Mouse (Mus musculus) left cerebral cortex, postnatal 36 days (tissue): ENCODE measurements around the gene Zfp953. TPM values are rescaled to one million over a fixed set of nuclear protein-coding genes. Genes with fewer than 3 reads are reported as not detected.
"Not testable (repeated sequence)": the region's sequence is repeated elsewhere in the genome, so short reads cannot be mapped to it uniquely, and the experiment has no call there.

Experiments used
- DNase-seq, 2 experiments: peaks; one replicate each; pipeline ENCODE4 v3.0.0; 2021 to 2022; ENCODE audit warnings: low spot score in 2 of 2, mixed read lengths in 1 of 2
- intact Hi-C: fragments of 180-260 bp; cut with DNase I; formaldehyde crosslinking; loops from one replicate; pipeline ENCODE4 v1.15.1; 2025
- total RNA-seq, 2 experiments: library from RNA; stranded (reverse); gene quantifications; 2 replicates each; pipeline ENCODE4 v1.2.3; 2021

The Zfp953 gene
- under 1 TPM; 0.91 to 1.00 TPM for total RNA-seq

DNA sequence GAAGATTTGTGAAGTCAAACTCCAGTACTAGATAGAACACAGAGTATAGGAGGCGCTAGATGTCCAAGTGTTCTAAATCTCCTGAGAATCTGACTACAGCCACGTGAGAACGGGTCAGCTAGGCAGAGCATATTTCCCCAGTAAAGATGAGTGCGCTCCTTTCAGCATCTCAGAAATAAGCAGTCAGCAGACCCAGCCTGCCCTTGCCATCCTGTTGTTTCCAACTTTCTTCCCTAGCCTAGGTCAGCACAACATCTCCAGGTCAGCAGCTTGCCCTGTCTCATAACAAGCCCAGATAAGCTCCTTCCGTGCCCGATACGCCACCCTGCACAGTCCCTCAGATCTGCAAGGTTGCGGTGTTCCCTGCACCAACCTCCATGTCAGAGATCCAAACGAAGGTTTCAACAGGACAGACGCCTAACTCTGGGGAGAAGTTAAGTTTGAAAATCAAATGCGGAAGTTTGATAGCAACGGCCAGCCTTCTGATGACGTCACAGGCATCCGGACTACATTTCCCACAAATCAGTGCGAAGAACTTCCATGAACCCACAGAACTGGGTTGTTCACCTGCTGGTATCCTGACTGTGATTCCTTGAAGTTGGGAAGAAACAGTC is at the start of gene Zfp953, which contains the start of gene Gm28044:
Gene Zfp953, minus strand, starts transcription at position 475 of the 614 bp plus-strand sequence.
Gene Gm28044, minus strand, starts transcription at position 406 of the 614 bp plus-strand sequence.
- intact Hi-C loops: no loop called here

DNA sequence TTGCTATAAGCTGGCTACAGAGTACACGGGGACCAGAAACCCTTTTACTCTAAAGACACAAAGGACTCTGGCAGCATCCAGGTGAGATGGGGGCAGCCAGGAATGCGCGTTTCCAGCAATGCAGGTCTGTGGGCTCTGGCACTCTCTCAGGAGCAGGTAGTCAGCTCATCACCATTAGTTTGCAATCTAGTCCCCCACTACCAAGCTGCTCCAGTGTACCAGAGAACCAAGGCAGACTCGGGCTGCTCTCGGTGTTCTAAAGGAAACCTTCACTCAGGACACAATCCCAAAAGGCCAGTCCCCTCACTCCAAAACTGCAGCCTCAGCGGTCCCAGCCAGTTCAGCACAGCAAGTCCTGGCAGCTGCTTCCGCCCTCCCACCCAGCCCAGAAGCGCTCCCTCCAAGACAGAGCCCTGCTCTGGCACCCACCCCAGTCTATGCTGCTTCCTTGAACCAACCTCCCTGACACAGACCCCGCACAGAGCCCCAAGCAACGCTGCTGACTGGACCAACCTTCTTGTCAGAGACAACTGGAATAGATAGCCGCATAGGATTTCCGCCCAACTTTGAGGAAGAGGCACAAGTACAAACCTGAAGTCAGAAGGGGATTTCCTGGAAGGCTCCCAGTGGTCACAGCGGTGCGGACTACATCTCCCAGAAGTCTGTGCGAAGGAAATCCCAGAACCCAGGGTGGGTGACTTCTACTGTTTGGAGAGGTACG is 38.9 kb upstream of the Zfp953 start, which contains the start of gene Zfp429:
Gene Zfp429, minus strand, starts transcription at position 637 of the 721 bp plus-strand sequence.
- intact Hi-C loops: not testable (repeated sequence)
- DNase-seq: peak; percentile 69 to 75

More for the DNA sequence above, at the start of gene Zfp953, which contains the start of gene Gm28044:
- peak; percentile 81 to 88 for DNase-seq

DNA sequence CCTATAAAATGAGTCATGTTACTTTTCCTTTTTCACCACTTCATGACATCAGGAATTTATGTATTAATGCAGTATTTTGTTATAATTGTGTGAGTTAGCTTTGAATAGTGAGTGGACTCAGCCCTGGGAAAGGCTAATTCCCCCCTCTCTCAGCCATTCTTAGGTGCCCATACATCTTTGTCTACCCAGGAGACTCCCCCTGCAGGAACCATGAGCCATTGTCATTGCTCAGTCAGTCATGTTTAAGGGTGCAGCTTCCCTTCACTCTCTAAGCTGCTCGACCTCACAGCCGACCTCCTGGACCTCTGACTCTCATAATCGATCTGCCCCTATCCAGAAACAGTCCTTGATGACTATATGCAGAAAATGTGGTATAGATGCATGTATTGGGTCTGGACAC is 15.8 kb upstream of the Zfp953 start:
- DNase-seq, intact Hi-C loops: not testable (repeated sequence)

DNA sequence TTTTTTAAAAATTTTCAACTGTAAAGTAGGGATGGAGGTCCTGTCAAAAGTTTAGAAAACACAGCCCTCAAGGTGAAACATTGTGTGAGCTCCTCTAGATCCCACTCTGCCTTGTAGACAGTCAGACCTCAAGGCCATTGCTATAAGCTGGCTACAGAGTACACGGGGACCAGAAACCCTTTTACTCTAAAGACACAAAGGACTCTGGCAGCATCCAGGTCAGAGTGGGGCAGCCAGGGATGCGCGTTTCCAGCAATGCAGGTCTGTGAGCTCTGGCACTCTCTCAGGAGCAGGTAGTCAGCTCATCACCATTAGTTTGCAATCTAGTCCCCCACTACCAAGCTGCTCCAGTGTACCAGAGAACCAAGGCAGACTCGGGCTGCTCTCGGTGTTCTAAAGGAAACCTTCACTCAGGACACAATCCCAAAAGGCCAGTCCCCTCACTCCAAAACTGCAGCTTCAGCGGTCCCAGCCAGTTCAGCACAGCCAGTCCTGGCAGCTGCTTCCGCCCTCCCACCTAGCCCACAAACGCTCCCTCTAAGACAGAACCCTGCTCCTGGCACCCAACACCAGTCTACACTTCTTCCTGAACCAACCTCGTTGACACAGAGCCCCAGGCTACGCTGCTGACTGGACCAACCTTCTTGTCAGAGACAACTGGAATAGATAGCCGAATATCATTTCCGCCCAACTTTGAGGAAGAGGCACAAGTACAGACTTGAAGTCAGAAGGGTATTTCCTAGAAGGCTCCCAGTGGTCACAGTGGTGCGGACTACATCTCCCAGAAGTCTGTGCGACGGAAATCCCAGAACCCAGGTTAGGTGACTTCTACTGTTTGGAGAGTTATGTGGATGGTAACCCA is 14.9 kb upstream of the Zfp953 start, which contains the start of the genes Gm28041 and Zfp456:
Gene Gm28041, minus strand, starts transcription at position 684 of the 862 bp plus-strand sequence.
Gene Zfp456, minus strand, starts transcription at position 761 of the 862 bp plus-strand sequence.
- intact Hi-C loops: not testable (repeated sequence)
- DNase-seq: peak; percentile 52 to 56

DNA sequence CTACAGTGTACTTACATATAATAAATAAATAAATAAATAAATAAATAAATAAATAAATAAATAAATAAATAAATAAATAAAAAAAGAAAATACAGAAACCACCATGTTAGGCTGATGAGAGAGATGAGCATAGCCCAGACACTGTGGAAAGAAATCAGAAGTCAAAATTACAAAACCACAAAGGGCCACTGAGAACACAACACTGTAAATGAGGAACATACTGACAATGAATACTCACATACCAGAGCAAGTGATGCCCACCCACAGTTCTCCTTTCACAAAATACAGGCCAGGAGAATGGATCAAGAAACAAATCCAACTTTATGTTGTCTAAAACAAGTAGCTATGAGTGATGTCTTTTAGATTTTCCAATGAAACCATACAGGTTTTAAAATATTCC is 8.6 kb downstream of the Zfp953 start:
- DNase-seq: no peak
- intact Hi-C loops: no loop called here

DNA sequence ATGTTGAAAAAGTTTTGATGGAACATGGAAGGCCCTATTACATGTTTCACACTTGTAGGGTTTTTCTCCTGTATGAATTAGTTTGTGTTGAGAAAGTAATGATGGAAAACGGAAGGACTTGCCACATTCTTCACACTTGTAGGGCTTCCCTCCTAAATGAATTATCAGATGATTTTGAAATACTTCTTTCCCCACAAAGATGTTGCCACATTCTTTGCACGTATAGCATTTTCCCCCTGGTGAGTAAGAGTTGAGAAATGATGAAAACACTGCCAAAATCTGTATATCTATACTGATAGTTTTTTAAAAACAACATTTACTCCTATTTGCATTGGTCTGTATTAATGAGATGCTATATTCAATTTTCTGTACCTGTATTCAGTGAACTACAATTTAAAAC is 17.0 kb downstream of the Zfp953 start:
- intact Hi-C loops: no loop called here
- DNase-seq: no peak

DNA sequence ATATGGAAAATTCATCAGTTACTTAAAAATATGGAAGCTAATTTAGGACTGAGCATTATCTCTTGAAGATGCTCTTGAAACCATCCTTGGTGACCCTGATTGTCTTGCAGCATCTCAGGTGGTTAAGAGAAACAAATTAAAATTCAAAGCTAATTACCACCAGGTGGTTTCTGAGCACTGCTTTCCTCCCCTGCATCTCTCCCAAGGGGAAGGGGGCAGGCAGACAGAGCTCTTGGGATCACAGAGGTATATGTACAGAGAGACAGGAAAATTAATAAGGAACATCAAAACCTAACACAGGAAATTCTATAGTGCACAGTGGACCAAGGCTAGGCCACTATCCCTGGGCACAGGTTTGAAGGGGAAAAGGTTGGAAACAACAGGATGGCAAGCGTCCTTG is 27.5 kb downstream of the Zfp953 start:
- DNase-seq: no peak
- intact Hi-C loops: loop anchor here (2.0 kb wide), 1 partner anchor 26 kb away; the partner anchor contains the start of gene Zfp457

DNA sequence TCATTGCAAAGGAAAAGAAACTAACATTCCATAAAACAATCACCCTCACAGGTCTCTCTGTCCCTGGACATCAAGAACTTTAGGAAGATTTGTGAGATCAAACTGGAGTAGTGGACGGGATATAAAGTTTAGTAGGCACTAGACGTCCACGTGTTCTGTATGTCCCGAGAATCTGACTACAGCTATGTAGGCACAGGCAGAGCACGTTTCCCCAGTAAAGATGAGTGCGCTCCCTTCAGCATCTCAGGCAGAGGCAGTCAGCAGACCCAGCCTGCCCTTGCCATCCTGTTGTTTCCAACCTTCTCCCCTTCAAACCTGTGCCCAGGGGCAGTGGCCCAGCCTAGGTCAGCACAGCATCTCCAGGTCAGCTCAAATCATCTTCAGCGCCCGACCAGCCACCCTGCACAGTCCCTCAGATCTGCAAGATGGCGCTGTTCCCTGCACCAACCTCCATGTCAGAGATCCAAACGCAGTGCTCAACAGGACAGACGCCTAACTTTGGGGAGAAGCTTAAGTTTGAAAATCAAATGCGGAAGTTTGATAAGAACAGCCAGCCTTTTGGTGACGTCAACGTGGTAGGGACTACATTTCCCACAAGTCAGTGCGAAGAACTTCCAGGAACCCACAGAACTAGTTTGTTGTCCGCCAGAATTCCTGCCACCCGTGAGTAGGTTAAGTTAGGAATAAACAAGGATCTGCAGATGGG is 28.2 kb downstream of the Zfp953 start, which contains the start of gene Zfp595:
Gene Zfp595, minus strand, starts transcription at position 552 of the 706 bp plus-strand sequence.
- peak; percentile 69 to 81 for DNase-seq
- intact Hi-C loops: loop anchor here (2.0 kb wide), 1 partner anchor 25 kb away; the partner anchor contains the start of gene Zfp457

DNA sequence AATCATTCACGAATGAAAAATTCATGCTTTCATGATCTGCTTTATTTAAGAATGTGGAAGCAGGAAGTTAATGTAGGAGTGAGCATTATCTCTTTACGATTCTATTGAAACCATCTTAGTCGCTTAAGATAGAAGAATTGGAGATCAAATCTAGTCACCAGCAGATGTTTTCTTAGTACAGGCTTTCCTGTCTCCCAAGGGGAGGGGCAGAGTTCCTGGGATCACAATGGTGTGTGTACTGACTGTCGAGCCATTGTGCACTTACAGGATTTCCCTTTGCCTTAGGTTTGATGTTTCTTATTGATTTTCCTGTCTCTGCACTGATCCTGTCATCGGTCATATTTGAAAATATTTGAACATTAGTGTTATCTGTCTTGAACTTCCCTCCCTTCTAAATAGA is 53.7 kb downstream of the Zfp953 start:
- intact Hi-C loops: loop anchor here (2.0 to 5.0 kb wide), 2 partner anchors 26 to 39 kb away; partner anchors contain the start of gene Zfp595
- no peak for DNase-seq

DNA sequence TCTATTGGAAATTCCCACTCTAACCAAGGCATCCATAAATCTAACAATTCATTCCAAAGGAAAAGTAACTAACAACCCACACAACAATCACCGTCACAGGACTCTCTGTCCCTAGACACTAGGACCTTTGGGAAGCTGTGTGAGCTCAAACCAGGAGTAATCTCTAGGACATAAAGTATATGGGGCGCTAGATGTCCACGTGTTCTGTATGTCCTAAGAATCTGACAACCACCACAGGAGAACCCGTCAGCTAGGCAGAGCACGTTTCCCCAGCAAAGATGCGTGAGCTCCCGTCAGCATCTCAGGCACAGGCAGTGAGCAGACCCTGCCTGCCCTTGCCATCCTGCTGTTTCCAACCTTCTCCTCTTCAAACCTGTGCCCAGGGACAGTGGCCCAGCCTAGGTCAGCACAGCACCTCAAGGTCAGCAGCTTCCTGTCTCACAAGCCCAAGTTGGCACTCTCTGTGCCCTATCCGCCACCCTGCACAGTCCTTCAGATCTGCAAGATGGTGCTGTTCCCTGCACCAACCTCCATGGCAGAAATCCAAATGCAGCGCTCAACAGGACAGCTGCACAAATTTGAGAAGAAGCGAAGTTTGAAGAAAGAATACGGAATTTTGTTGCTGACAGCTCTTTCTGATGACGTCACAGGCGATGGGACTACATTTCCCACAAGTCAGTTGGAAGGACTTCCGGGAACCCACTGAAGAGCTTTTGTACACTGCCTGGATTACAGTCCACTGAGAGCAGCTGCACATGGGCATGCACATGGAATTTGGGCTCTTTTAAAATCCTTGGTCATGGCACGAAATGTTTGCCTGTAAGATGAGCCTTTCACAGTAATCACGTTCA is 54.4 kb downstream of the Zfp953 start, which contains the start of gene Zfp457:
Gene Zfp457, minus strand, starts transcription at position 664 of the 851 bp plus-strand sequence.
- intact Hi-C loops: loop anchor here (2.0 to 5.0 kb wide), 2 partner anchors 27 to 39 kb away; partner anchors contain the start of gene Zfp595
- DNase-seq: peak; percentile 88 to 91

Other genes with a start within 250 kb of the Zfp953 start
- gene Rslcan18, start 244.3 kb downstream of the Zfp953 start, total RNA-seq: under 1 TPM; 0.16 to 0.35 TPM
- 10 to 100 TPM in 1 of 2 experiments, 1 to 10 TPM in 1; 7.5 to 10.4 TPM for gene Zfp759, start 238.9 kb downstream of the Zfp953 start, total RNA-seq
- gene Rsl1, start 187.4 kb downstream of the Zfp953 start, total RNA-seq: 1 to 10 TPM; 4.8 to 6.5 TPM
- gene Zfp455, start 166.1 kb downstream of the Zfp953 start, total RNA-seq: 1 to 10 TPM; 3.3 to 3.4 TPM
- 10 to 100 TPM; 17.7 to 21.5 TPM for gene Zfp458, start 82.1 kb downstream of the Zfp953 start, total RNA-seq
- 1 to 10 TPM; 3.0 to 5.5 TPM for gene Zfp457, start 54.1 kb downstream of the Zfp953 start, total RNA-seq
- 1 to 10 TPM; 2.0 to 3.8 TPM for gene Zfp595, start 28.0 kb downstream of the Zfp953 start, total RNA-seq
- not detected for gene Gm28044, start 69 bp downstream of the Zfp953 start, total RNA-seq
- under 1 TPM in 1 of 2 experiments, not detected in 1; 0.52 TPM for gene Gm28041, start 15.1 kb upstream of the Zfp953 start, total RNA-seq
- gene Zfp456, start 15.2 kb upstream of the Zfp953 start, total RNA-seq: 1 to 10 TPM in 1 of 2 experiments, under 1 TPM in 1; 0.86 to 1.2 TPM
- 1 to 10 TPM; 3.2 to 3.7 TPM for gene Zfp429, start 39.2 kb upstream of the Zfp953 start, total RNA-seq
- gene Zfp459, start 60.8 kb upstream of the Zfp953 start, total RNA-seq: 1 to 10 TPM; 6.0 to 6.5 TPM
- 10 to 100 TPM; 12.6 TPM for gene Zfp874a, start 91.0 kb upstream of the Zfp953 start, total RNA-seq
- 10 to 100 TPM; 15.5 to 17.5 TPM for gene Zfp874b, start 123.7 kb upstream of the Zfp953 start, total RNA-seq
- 1 to 10 TPM; 7.2 to 7.7 TPM for gene Zfp58, start 139.9 kb upstream of the Zfp953 start, total RNA-seq
- 1 to 10 TPM in 1 of 2 experiments, not detected in 1; 1.8 TPM for gene Gm26965, start 165.5 kb upstream of the Zfp953 start, total RNA-seq
- gene Zfp87, start 165.6 kb upstream of the Zfp953 start, total RNA-seq: 10 to 100 TPM; 21.8 to 22.2 TPM
- 10 to 100 TPM in 1 of 2 experiments, 1 to 10 TPM in 1; 8.8 to 10.6 TPM for gene Zfp748, start 193.2 kb upstream of the Zfp953 start, total RNA-seq
- 1 to 10 TPM; 7.6 to 9.7 TPM for gene Zfp729b, start 249.1 kb upstream of the Zfp953 start, total RNA-seq